Mouse (Mus musculus): ENCODE results near the gene Vmn1r169. TPM values are rescaled to one million over a fixed set of nuclear protein-coding genes. Genes with fewer than 3 reads are reported as not detected.

The Vmn1r169 gene
- polyA plus RNA-seq (2012; rRNA removed): not detected in 2 replicates

DNA sequence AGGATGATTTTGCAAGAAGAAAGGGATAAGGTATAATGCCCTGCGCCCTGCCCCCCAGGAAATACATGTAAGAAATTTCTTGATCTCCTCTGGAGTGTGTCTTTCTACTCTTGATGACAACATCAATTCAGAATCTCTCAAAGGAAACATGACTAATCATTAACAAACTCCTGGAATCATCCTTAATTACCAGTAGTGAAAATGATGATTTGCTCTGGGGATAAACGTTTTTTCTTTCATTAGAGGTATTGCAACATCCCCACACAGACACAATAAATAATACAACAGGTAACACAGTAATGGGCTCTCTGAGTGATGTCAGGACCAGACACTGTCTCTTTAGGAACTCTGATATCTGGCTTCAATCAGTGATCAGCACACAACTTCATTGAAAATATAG, at the start of gene Vmn1r169:
TSS of gene Vmn1r169 (plus strand) at position 301 of the 400 bp plus-strand sequence.

DNA sequence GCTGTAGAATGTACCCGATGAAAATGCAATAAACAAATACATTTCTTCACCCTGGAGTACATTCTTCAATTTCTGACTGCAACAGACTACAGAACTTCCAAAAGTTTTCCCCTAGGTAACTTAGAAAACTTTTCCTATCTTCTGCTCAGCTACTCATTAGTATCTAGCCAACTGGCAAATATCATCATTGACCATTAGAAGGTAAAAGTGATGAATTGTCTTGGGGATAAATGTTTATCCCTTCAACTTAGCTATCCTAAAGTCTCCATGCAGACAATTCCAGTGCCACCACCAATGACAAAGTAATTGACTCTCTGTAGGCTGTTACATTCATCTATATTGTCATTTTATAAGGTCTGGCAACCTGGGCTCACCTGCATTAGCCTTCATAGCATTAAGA, 35.9 kb upstream of the Vmn1r169 start, which contains the start of gene Vmn1r168:
TSS of gene Vmn1r168 (plus strand) at position 301 of the 400 bp plus-strand sequence.

DNA sequence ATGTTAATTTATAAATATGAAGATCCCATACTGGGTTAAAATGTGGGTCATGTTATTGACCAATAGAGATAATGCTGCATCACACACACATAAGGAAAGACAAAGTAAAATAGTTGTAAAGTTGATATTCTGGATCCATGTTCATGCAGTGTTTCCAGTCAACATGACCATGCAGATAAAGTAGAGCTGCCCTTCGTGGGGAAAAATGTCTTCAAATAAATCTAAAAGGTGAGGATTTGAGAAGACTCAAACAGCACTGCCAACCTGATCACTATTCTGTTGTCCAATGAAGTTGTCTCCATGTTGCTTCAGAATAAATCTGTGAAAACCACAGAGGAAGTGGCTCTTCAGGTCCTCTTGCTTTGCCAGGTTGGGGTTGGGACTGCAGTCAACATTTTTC, 30.5 kb downstream of the Vmn1r169 start, which contains the start of gene Vmn1r170:
TSS of gene Vmn1r170 (plus strand) at position 301 of the 400 bp plus-strand sequence.

Other genes starting within 250 kb of the Vmn1r169 start
- 0.01 TPM in 1 of 2 replicates, not detected in the other for gene Nlrp5, start 189.6 kb upstream of the Vmn1r169 start, polyA plus RNA-seq (2012; rRNA removed)
- gene Vmn1r167, start 68.3 kb upstream of the Vmn1r169 start, polyA plus RNA-seq (2012; rRNA removed): not detected in 2 replicates
- not detected in 2 replicates for gene Vmn1r168, start 35.8 kb upstream of the Vmn1r169 start, polyA plus RNA-seq (2012; rRNA removed)
- not detected in 2 replicates for gene Vmn1r170, start 30.6 kb downstream of the Vmn1r169 start, polyA plus RNA-seq (2012; rRNA removed)
- gene Vmn1r171, start 55.2 kb downstream of the Vmn1r169 start, polyA plus RNA-seq (2012; rRNA removed): not detected in 2 replicates
- not detected in 2 replicates for gene Vmn1r172, start 82.8 kb downstream of the Vmn1r169 start, polyA plus RNA-seq (2012; rRNA removed)
- not detected in 2 replicates for gene Vmn1r173, start 125.2 kb downstream of the Vmn1r169 start, polyA plus RNA-seq (2012; rRNA removed)
- gene Vmn1r174, start 176.7 kb downstream of the Vmn1r169 start, polyA plus RNA-seq (2012; rRNA removed): not detected in 2 replicates
- not detected in 2 replicates for gene Vmn1r175, start 235.1 kb downstream of the Vmn1r169 start, polyA plus RNA-seq (2012; rRNA removed)